Mouse (Mus musculus) adrenal gland, postnatal 14 days (tissue): ENCODE data around the gene Mkrn3. TPM values are rescaled to one million over a fixed set of nuclear protein-coding genes. Genes with fewer than 3 reads are reported as not detected.

Experiments
- DNase-seq: peaks from one replicate; pipeline ENCODE4 v3.0.0; 2021; ENCODE audit warnings: mixed read lengths
- long read RNA-seq, 2 experiments: library from polyadenylated mRNA; stranded (forward); transcript quantifications; one replicate each; pipeline ENCODE4 v2.0.0; 2021
- total RNA-seq: library from RNA; stranded (reverse); gene quantifications from 2 replicates; pipeline ENCODE4 v1.2.3, GENCODE M21; 2021

Mkrn3 gene
- 0.78 and 1.4 TPM in 2 replicates for total RNA-seq
- long read RNA-seq, experiment 1, partial matches to known transcripts: 0 of 3 reads
- long read RNA-seq, experiment 1, other reads (novel, unspliced or antisense): 0 of 3 reads
- long read RNA-seq, experiment 2: 0 reads

DNA sequence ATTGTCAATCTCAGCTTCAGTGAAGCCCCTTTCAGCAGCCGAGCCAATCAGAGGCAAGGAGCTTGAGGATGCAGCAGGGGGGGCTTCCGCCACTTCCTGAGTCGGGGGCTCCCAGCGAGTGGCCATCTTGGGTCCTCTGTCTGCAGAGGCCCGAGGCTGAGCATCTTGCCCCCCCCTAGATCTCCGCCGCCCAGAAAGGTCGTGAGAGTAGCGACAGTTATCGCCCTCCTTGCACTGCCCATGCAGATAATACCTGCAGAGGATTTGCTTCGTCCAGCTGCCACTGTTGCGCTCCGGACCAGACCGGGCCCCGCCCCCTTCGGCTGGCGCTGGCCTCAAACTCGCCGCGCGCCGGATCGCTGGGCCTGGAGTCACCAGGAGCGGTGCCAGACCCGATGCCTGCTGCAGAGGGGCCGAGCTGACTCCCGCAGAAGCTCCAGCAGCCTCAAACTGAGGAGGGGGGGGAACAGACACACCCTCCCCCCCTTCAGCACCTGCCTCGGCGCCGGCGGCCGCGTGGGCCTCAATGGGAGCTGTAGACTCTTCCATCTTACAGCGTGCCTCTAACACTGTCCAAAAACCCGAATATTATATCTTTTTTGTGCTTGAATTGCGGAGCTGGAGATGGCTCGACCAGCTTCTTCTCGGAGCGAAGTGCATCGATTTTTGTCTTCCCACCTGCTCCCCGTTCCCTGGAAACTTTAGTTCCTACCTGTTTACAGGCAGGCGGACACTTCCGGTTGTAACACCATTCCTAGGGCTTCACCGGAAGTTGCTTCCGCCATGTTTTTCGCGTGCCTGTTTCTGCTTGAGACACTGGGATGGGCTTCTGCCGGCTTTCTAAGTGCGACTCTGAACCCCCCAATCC is at the start of gene Mkrn3:
Gene Mkrn3, minus strand, starts transcription at position 647 of the 868 bp plus-strand sequence.
- peak; percentile 82 for DNase-seq

GRCm38 (mm10) chr7:62463878-62464755 is 44.2 kb upstream of the Mkrn3 start, which contains the start of gene Peg12:
Gene Peg12, minus strand, starts transcription at chr7:62464510.
- peak; percentile 76 for DNase-seq

GRCm38 (mm10) chr7:62463007-62463877 is 43.3 kb upstream of the Mkrn3 start:
- peak; percentile 28 for DNase-seq

DNA sequence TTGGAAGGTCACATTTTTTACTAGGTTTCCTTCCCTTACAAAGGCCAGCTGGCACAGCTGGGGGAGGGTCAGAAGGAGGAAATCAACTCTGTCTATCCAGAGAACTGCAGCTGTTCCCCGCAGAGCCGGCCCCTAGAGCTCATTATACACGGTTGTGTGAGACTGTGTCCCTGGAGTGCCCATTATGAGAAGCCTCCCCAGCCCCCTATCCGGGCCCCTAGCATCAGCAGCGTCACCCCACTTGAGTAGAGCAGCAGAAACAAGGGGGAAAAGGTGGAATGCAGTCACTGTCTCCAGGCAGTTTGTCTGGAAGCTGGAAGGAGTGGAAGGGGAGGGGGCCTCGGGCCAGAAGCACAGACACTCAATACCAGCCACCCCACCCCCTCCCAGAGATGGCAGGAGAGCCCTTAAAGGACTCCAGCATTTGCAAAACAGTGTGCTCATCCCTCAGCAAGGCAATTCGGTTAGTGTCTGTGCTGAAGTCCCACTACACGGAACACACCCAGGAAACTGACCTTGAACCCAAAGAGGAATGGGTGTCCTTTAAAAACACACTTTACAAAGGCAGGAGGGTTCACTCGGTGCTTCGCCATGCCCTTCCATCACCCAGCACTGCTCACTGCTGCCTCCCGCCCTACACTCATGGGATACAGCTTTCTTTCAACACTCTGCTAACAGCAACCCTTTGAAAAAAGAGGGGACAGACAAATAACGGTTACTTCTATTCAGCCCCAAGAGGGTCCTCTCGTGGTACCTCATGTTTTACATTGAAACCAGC is 42.5 kb upstream of the Mkrn3 start:
- DNase-seq: peak; percentile 3

DNA sequence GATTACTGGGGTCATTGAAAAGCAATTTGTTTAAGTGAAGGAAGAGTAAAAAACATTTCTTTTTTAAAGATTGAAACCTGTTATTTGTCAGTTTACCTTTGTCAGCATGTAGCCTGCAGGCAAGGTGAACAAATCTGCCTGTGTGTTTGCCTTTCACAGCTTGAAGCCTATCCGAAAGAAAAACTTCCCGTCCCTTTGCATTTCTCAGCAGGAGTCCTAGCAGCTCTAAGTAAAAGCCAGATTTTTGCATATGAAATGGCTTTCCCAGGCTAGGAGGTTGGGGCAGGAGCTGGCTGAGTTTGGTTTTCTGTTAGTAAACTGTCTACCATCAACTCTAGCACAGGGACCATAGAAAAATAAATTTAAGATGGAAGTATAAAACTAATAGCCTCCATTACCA is 32.4 kb upstream of the Mkrn3 start:
- DNase-seq: no peak

- no peak for DNase-seq
Measured at GRCm38 (mm10) chr7:62445431-62446165, 25.7 kb upstream of the Mkrn3 start.

DNA sequence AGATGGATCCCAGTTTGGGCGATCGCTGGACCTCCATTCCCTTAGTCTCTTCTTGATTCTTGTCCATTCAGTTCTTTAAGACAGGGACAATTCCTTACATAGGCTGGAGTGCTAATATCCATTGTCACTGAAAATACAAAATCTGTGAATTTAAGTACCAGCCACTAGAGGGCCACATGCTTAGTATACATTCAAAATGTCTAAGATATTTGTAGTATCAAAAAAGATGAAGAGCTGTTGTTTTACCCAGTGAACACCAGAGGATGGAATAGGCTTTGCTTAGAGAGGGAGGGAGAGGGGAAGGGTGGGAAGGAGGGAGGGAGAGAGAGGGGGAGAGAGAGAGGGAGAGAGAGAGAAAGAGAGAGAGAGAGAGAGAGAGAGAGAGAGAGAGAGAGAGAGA is 16.5 kb upstream of the Mkrn3 start:
- DNase-seq: no peak

GRCm38 (mm10) chr7:62433243-62433642 is 13.3 kb upstream of the Mkrn3 start:
- DNase-seq: no peak

DNA sequence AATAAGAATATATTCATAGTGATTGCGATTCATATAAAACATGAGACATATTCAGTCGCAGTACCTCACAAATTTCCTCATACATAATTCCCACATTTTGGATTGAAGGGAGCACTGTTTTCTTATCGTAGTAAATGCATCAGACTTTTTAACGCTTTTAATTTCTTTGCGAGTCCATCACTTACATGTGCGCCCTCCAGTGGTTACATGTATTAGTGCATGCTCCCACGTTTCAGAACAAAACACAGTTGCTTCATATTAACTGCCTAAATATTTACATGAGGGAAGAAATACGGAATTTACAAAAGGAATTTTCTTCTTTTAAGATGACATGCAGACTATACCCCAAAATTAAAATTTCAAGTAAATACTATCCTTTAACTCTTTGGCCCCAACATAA is 8.4 kb upstream of the Mkrn3 start:
- peak; percentile 29 for DNase-seq

GRCm38 (mm10) chr7:62423210-62423609 is 3.3 kb upstream of the Mkrn3 start:
- DNase-seq: no peak

DNA sequence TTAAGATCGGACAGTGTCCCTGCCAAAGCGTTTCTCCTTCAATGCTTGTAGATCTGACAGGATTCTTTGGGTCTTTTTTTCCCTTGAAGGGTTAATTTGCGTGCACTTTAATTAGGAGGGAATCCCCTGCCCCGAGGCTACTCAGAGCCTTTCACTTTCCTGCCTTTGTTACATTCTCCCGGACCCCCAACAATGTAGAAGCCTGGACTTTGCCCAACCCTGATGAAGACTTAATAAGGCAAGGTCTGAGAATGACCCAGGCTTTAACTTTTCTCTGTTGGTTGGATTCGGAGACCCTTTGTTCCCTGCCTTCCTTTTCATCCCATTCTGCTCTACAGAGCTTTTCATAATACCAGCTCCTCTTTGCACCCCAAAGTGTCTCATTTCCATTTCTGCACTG is 627 bp upstream of the Mkrn3 start:
- no peak for DNase-seq

- no peak for DNase-seq
Measured at GRCm38 (mm10) chr7:62419105-62419492, 840 bp downstream of the Mkrn3 start.

DNA sequence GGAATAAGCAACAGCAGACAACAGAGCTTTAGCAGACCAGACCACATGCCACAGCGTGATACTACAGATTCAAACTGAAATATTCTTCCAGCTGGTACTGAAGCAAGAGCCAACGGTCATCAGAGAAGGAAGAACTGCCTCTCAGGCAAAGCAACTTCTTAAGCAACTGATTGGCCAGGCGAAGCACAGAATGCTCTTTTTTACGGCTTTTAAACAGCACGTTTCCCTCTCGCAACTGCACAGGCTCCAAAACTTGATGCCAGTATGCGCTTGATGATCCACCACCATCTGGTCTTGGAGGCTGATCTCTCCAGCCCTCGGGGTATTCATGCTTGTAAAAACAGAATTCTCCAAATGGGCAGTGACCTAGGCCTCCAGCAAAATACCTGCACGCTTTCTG is 1.6 kb downstream of the Mkrn3 start:
- no peak for DNase-seq

DNA sequence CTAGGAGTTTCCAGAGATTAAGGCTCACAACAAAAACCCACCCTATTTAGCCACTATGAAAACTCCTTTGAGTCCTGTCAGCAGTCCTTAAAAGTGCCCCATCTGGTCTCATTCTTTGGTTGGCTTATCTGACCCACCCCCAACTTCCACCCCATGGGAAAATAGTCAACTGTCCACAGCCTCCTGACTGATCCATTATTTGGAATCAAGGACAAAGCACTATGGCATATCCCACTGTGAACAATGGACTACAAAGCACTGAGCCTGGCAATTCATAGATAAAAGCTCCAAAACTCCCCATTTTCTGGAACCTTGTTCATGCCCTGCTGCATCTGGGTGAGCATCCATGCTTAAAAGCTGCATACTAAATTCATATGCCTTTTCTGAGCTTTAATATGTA is 3.8 kb downstream of the Mkrn3 start:
- no peak for DNase-seq

DNA sequence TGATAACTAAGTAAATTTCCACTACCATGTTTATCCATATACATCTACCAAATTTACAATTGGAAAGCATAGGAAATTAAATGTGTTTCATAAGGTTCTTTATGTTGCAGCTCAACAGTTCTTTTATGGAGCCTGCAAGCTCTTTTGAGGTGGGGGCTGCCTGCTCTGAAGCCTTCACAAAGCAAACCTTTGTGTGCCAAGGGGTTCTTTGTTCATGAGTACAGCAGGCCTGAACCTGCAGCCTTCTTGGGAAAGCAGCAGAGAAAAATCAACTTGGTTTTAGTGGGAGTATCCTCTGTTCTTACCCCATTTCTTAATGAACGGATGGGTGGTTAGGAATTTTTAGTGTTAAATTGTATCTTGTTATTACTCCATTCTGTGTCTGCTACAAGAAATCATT is 4.7 kb downstream of the Mkrn3 start:
- no peak for DNase-seq

- DNase-seq: no peak
Measured at GRCm38 (mm10) chr7:62407803-62408202, 12.1 kb downstream of the Mkrn3 start.

GRCm38 (mm10) chr7:62406573-62407050 is 13.3 kb downstream of the Mkrn3 start:
- no peak for DNase-seq

GRCm38 (mm10) chr7:62392202-62392601 is 27.7 kb downstream of the Mkrn3 start:
- DNase-seq: no peak

DNA sequence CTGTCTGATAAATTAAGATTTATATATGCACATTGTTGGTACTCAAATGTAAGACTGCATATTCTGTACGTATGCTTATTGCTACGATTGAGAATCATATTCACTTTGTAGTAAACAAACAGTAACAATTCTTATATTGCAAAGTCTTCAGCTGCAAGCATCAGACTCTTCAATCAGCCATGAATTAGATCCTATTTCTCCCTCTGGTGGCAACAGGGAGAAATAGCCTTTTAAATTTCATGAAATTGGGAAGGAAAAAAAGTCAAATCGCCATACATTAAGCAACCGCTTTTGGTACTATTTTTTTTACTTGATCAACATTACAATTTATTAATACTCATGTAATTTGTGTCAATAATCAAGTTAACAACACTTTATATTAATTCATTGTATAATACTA is 31.6 kb downstream of the Mkrn3 start:
- no peak for DNase-seq

DNA sequence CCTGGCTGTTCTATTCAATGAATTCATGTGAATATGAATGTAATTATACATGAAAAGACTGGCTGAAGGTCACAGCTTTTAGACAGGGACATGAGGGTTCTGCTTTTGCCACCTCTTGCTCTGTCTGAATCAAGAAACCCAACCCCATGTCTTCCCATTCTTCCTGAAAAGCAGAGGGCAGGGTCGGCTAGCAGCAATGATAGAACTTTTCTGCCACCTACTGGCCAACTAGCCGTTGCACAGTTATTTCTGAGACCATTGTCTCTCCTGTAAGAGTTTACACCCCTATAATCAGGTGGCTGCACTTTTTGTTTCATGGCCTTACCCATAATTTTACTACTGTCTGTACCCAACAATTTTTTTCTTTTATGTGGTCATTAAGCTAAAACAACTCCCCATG is 37.5 kb downstream of the Mkrn3 start:
- peak; percentile 65 for DNase-seq
